Mouse (Mus musculus): ENCODE measurements around the gene Mast4. TPM values are rescaled to one million over a fixed set of nuclear protein-coding genes. Genes with fewer than 3 reads are reported as not detected.

The Mast4 gene
- polyA plus RNA-seq, 1 experiment from 2014 or later: 32.2 TPM

- WGBS: 89% methylated on average over 4 of the region's 4 CpGs
Observed at GRCm38 (mm10) chr13:103229069-103229468, 105.2 kb downstream of the Mast4 start.

GRCm38 (mm10) chr13:103225895-103226815 is 108.1 kb downstream of the Mast4 start:
- WGBS: 43% methylated on average over 17 of the region's 17 CpGs
- Histone ChIP-seq H3K4me2 (replicated peaks) (0 out of 2 replicates have a peak overlapping the region, but pooled peaks have one; percentile 1), H3K4me1 (replicated peaks; ENCODE audit: control insufficient read depth, insufficient read depth, low read length) (peaks cover 12% of the 10 kb centered on the region), H3K27ac (peak overlapping the region; percentile 62), H3K36me3 (replicated peaks; ENCODE audit: control insufficient read depth, insufficient read depth) (no peaks in the 10 kb centered on the region), H3K9me3 (ENCODE audit: control insufficient read depth, low read length) (no peaks in the 10 kb centered on the region), H3K9ac (0 out of 2 replicates have a peak overlapping the region, but pooled peaks have one; percentile 20), H3K27me3 (ENCODE audit: control insufficient read depth, insufficient read depth, low read length) (no peaks in the 10 kb centered on the region), H3K4me3 (replicated peaks; ENCODE audit: low read length) (no peak overlapping the region)
- no peak for DNase-seq (ENCODE audit: low spot score)
- no peak; the same call in 1 of the 2 replicates for ATAC-seq (ENCODE audit: low FRiP score)

More at GRCm38 (mm10) chr13:103229069-103229468, 105.2 kb downstream of the Mast4 start:
- Histone ChIP-seq H3K4me1 (replicated peaks; ENCODE audit: control insufficient read depth, insufficient read depth, low read length) (peaks cover 12% of the 10 kb centered on the region), H3K9ac (no peak overlapping the region), H3K4me2 (replicated peaks) (no peak overlapping the region), H3K36me3 (replicated peaks; ENCODE audit: control insufficient read depth, insufficient read depth) (no peaks in the 10 kb centered on the region), H3K27ac (no peak overlapping the region), H3K9me3 (ENCODE audit: control insufficient read depth, low read length) (no peaks in the 10 kb centered on the region), H3K4me3 (replicated peaks; ENCODE audit: low read length) (no peak overlapping the region), H3K27me3 (ENCODE audit: control insufficient read depth, insufficient read depth, low read length) (no peaks in the 10 kb centered on the region)
- DNase-seq (ENCODE audit: low spot score) (no peak), ATAC-seq (ENCODE audit: low FRiP score) (no peak)

- Histone ChIP-seq H3K4me2 (replicated peaks) (0 out of 2 replicates have a peak overlapping the region, but pooled peaks have one; percentile 1), H3K4me3 (replicated peaks; ENCODE audit: low read length) (no peak overlapping the region), H3K4me1 (replicated peaks; ENCODE audit: control insufficient read depth, insufficient read depth, low read length) (peaks cover 12% of the 10 kb centered on the region), H3K27ac (peak overlapping the region; percentile 62), H3K27me3 (ENCODE audit: control insufficient read depth, insufficient read depth, low read length) (no peaks in the 10 kb centered on the region), H3K9me3 (ENCODE audit: control insufficient read depth, low read length) (no peaks in the 10 kb centered on the region), H3K36me3 (replicated peaks; ENCODE audit: control insufficient read depth, insufficient read depth) (no peaks in the 10 kb centered on the region), H3K9ac (0 out of 2 replicates have a peak overlapping the region, but pooled peaks have one; percentile 20)
- DNase-seq (ENCODE audit: low spot score) (no peak), ATAC-seq (ENCODE audit: low FRiP score) (no peak)
- 41% methylated on average over 11 of the region's 11 CpGs for WGBS
Observed at GRCm38 (mm10) chr13:103225217-103225894, 108.9 kb downstream of the Mast4 start.

GRCm38 (mm10) chr13:103220479-103221064 is 113.7 kb downstream of the Mast4 start:
- H3K4me1 ChIP-seq (replicated peaks; ENCODE audit: control insufficient read depth, insufficient read depth, low read length): peaks cover 2% of the 10 kb centered on the region
- ATAC-seq (ENCODE audit: low FRiP score) (no peak), DNase-seq (ENCODE audit: low spot score) (no peak)
- no peak overlapping the region for H3K9ac ChIP-seq
- no peaks in the 10 kb centered on the region for H3K36me3 ChIP-seq (replicated peaks; ENCODE audit: control insufficient read depth, insufficient read depth)
- H3K9me3 ChIP-seq (ENCODE audit: control insufficient read depth, low read length): no peaks in the 10 kb centered on the region
- WGBS: 46% methylated on average over 11 of the region's 11 CpGs
- H3K4me2 ChIP-seq (replicated peaks): no peak overlapping the region
- no peak overlapping the region for H3K27ac ChIP-seq
- H3K27me3 ChIP-seq (ENCODE audit: control insufficient read depth, insufficient read depth, low read length): no peaks in the 10 kb centered on the region
- H3K4me3 ChIP-seq (replicated peaks; ENCODE audit: low read length): no peak overlapping the region

- ATAC-seq (ENCODE audit: low FRiP score) (no peak), DNase-seq (ENCODE audit: low spot score) (no peak)
- Histone ChIP-seq H3K9ac (no peak overlapping the region), H3K4me1 (replicated peaks; ENCODE audit: control insufficient read depth, insufficient read depth, low read length) (no peaks in the 10 kb centered on the region), H3K27ac (no peak overlapping the region), H3K27me3 (ENCODE audit: control insufficient read depth, insufficient read depth, low read length) (no peaks in the 10 kb centered on the region), H3K4me3 (replicated peaks; ENCODE audit: low read length) (no peak overlapping the region), H3K36me3 (replicated peaks; ENCODE audit: control insufficient read depth, insufficient read depth) (no peaks in the 10 kb centered on the region), H3K4me2 (replicated peaks) (no peak overlapping the region), H3K9me3 (ENCODE audit: control insufficient read depth, low read length) (no peaks in the 10 kb centered on the region)
- WGBS: 44% methylated on average over 2 of the region's 2 CpGs
Observed at GRCm38 (mm10) chr13:103219999-103220398, 114.3 kb downstream of the Mast4 start.

GRCm38 (mm10) chr13:103217486-103217885 is 116.8 kb downstream of the Mast4 start:
- ATAC-seq (ENCODE audit: low FRiP score) (no peak), DNase-seq (ENCODE audit: low spot score) (no peak)
- Histone ChIP-seq H3K9me3 (ENCODE audit: control insufficient read depth, low read length) (no peaks in the 10 kb centered on the region), H3K27me3 (ENCODE audit: control insufficient read depth, insufficient read depth, low read length) (no peaks in the 10 kb centered on the region), H3K4me2 (replicated peaks) (no peak overlapping the region), H3K27ac (no peak overlapping the region), H3K4me1 (replicated peaks; ENCODE audit: control insufficient read depth, insufficient read depth, low read length) (no peaks in the 10 kb centered on the region), H3K9ac (no peak overlapping the region), H3K36me3 (replicated peaks; ENCODE audit: control insufficient read depth, insufficient read depth) (no peaks in the 10 kb centered on the region), H3K4me3 (replicated peaks; ENCODE audit: low read length) (no peak overlapping the region)
- WGBS: 93% methylated on average over 3 of the region's 3 CpGs

- Histone ChIP-seq H3K9me3 (ENCODE audit: control insufficient read depth, low read length) (no peaks in the 10 kb centered on the region), H3K9ac (no peak overlapping the region), H3K4me1 (replicated peaks; ENCODE audit: control insufficient read depth, insufficient read depth, low read length) (peaks cover 5% of the 10 kb centered on the region; the same call in 1 of the 2 replicates), H3K4me2 (replicated peaks) (no peak overlapping the region), H3K27me3 (ENCODE audit: control insufficient read depth, insufficient read depth, low read length) (no peaks in the 10 kb centered on the region), H3K36me3 (replicated peaks; ENCODE audit: control insufficient read depth, insufficient read depth) (no peaks in the 10 kb centered on the region), H3K4me3 (replicated peaks; ENCODE audit: low read length) (no peak overlapping the region), H3K27ac (no peak overlapping the region)
- ATAC-seq (ENCODE audit: low FRiP score): no peak
- DNase-seq (ENCODE audit: low spot score): no peak
- WGBS: 88% methylated on average over 2 of the region's 3 CpGs
Observed at GRCm38 (mm10) chr13:103214506-103214905, 119.8 kb downstream of the Mast4 start.

- H3K4me2 ChIP-seq (replicated peaks): no peak overlapping the region
- H3K4me3 ChIP-seq (replicated peaks; ENCODE audit: low read length): no peak overlapping the region
- H3K36me3 ChIP-seq (replicated peaks; ENCODE audit: control insufficient read depth, insufficient read depth): no peaks in the 10 kb centered on the region
- ATAC-seq (ENCODE audit: low FRiP score) (no peak), DNase-seq (ENCODE audit: low spot score) (no peak)
- H3K9me3 ChIP-seq (ENCODE audit: control insufficient read depth, low read length): no peaks in the 10 kb centered on the region
- no peaks in the 10 kb centered on the region for H3K27me3 ChIP-seq (ENCODE audit: control insufficient read depth, insufficient read depth, low read length)
- WGBS: 67% methylated on average over 6 of the region's 6 CpGs
- H3K4me1 ChIP-seq (replicated peaks; ENCODE audit: control insufficient read depth, insufficient read depth, low read length): peaks cover 5% of the 10 kb centered on the region; the same call in 1 of the 2 replicates
- no peak overlapping the region for H3K9ac ChIP-seq
- H3K27ac ChIP-seq: no peak overlapping the region
Observed at GRCm38 (mm10) chr13:103211953-103212352, 122.3 kb downstream of the Mast4 start.

- no peak overlapping the region for H3K9ac ChIP-seq
- H3K27ac ChIP-seq: no peak overlapping the region
- no peaks in the 10 kb centered on the region for H3K36me3 ChIP-seq (replicated peaks; ENCODE audit: control insufficient read depth, insufficient read depth)
- H3K4me2 ChIP-seq (replicated peaks): no peak overlapping the region
- H3K27me3 ChIP-seq (ENCODE audit: control insufficient read depth, insufficient read depth, low read length): no peaks in the 10 kb centered on the region
- no peak for DNase-seq (ENCODE audit: low spot score)
- peaks cover 5% of the 10 kb centered on the region; the same call in 1 of the 2 replicates for H3K4me1 ChIP-seq (replicated peaks; ENCODE audit: control insufficient read depth, insufficient read depth, low read length)
- no peaks in the 10 kb centered on the region for H3K9me3 ChIP-seq (ENCODE audit: control insufficient read depth, low read length)
- no peak for ATAC-seq (ENCODE audit: low FRiP score)
- 76% methylated on average over 11 of the region's 11 CpGs for WGBS
- no peak overlapping the region for H3K4me3 ChIP-seq (replicated peaks; ENCODE audit: low read length)
Observed at GRCm38 (mm10) chr13:103211501-103211941, 122.8 kb downstream of the Mast4 start.

Measured in hindbrain, embryonic 14.5 days (tissue).